Mouse (Mus musculus) myocyte (in vitro differentiated cells): ENCODE measurements at regions not wholly inside any gene's neighbourhood (a gene's known extent, or its start where the extent isn't known, plus 50 kb on each side); places are given as distances from the start of the nearest gene placed in this dataset.

Experiments used
- CEBPB ChIP-seq: IDR thresholded peaks from 2 replicates; pipeline ENCODE4 v1.6.1; 2011; ENCODE audit warnings: mild to moderate bottlenecking, moderate library complexity; ENCODE audit not compliant: poor library complexity, insufficient read depth, severe bottlenecking
- E2F4 ChIP-seq: IDR thresholded peaks from one replicate; pipeline ENCODE4 v1.6.1; 2011; ENCODE audit warnings: mild to moderate bottlenecking, control low read depth, moderate library complexity; ENCODE audit not compliant: insufficient read depth
- MAX ChIP-seq: IDR thresholded peaks from one replicate; pipeline ENCODE4 v1.6.1; 2011; ENCODE audit warnings: low read depth, mild to moderate bottlenecking, control low read depth
- MYOD1 ChIP-seq, 3 experiments: IDR thresholded peaks; one replicate each; pipeline ENCODE4 v1.6.1; 2011; ENCODE audit warnings: control low read depth in 2 of 3, low read depth in 2 of 3, mild to moderate bottlenecking in 2 of 3, moderate library complexity in 1 of 3; ENCODE audit not compliant: insufficient read length in 2 of 3, control insufficient read depth in 1 of 3
- MYOG ChIP-seq, 3 experiments: IDR thresholded peaks; one replicate each; pipeline ENCODE4 v1.6.1; 2011; ENCODE audit warnings: control low read depth in 2 of 3, low read depth in 2 of 3, mild to moderate bottlenecking in 2 of 3; ENCODE audit not compliant: insufficient read length in 2 of 3, control insufficient read depth in 1 of 3, insufficient read depth in 1 of 3
- POLR2A ChIP-seq: IDR thresholded peaks from one replicate; pipeline ENCODE4 v1.6.1; 2011; ENCODE audit warnings: low read depth, mild to moderate bottlenecking, control low read depth, moderate library complexity; ENCODE audit not compliant: insufficient read length
- REST ChIP-seq: IDR thresholded peaks from one replicate; pipeline ENCODE4 v1.6.1; 2011; ENCODE audit warnings: mild to moderate bottlenecking, control low read depth, moderate library complexity; ENCODE audit not compliant: insufficient read depth, insufficient read length
- TCF12 ChIP-seq: IDR thresholded peaks from one replicate; pipeline ENCODE4 v1.6.1; 2011; ENCODE audit warnings: mild to moderate bottlenecking, control low read depth; ENCODE audit not compliant: poor library complexity, insufficient read depth, severe bottlenecking
- TCF3 ChIP-seq: IDR thresholded peaks from one replicate; pipeline ENCODE4 v1.6.1; 2011; ENCODE audit warnings: low read depth, control low read depth; ENCODE audit not compliant: insufficient read length
- USF1 ChIP-seq: IDR thresholded peaks from one replicate; pipeline ENCODE4 v1.6.1; 2011; ENCODE audit warnings: low read depth, mild to moderate bottlenecking, control low read depth, moderate library complexity

- no peak for TF ChIP-seq POLR2A
- no peak for TF ChIP-seq USF1
- no peak for TF ChIP-seq E2F4
- no peak for TF ChIP-seq MYOD1 (IDR thresholded peaks at IDR 0.05; ENCODE audit: control insufficient read depth in 1 of 3, insufficient read length in 2 of 3, low read depth in 2 of 3)
- no peak for TF ChIP-seq MAX
- no peak for TF ChIP-seq CEBPB
- no peak for TF ChIP-seq TCF12
- no peak for TF ChIP-seq TCF3
- TF ChIP-seq REST: no peak
- no peak for TF ChIP-seq MYOG (IDR thresholded peaks at IDR 0.05; ENCODE audit: control insufficient read depth in 1 of 3, insufficient read depth in 1 of 3, insufficient read length in 2 of 3, low read depth in 2 of 3)
These were observed 239.6 kb downstream of the Epha4 start for GRCm38 (mm10) chr1:77275297-77275696.
